Mouse (Mus musculus) large intestine, adult 2 months (tissue): ENCODE data around the gene Dnajb9. TPM values are rescaled to one million over a fixed set of nuclear protein-coding genes. Genes with fewer than 3 reads are reported as not detected.
A peak's percentile ranks its signal among the peaks of the same experiment; 100 is the strongest.
"Not testable (repeated sequence)": the region's sequence is repeated elsewhere in the genome, so short reads cannot be mapped to it uniquely, and the experiment has no call there.

Source experiments
- DNase-seq: peaks from one replicate; pipeline ENCODE4 v3.0.0-alpha.2; 2012; ENCODE audit warnings: low read depth, low spot score
- WGBS: fragments of 180-500 bp; shearing (Covaris S2); methylation state at CpG from one replicate; pipeline ENCODE4 v1.1.7; 2018; 5-methylcytosine and 5-hydroxymethylcytosine counted together
- polyA plus RNA-seq: library from polyadenylated mRNA; depleted of rRNA; stranded (reverse); fragments of >200 nt; gene quantifications from 2 replicates; pipeline ENCODE4 v1.2.3, GENCODE M21; 2012; rRNA removed

Dnajb9 gene
- 4.6 and 4.7 TPM in 2 replicates for polyA plus RNA-seq

- 1% methylated on average over 77 of the region's 77 CpGs for WGBS
- DNase-seq = peak; percentile 98
Measured at GRCm38 (mm10) chr12:44209824-44210752, at the start of gene Dnajb9. TSS of gene Dnajb9 (minus strand) at chr12:44210326.

- 68% methylated on average over 9 of the region's 9 CpGs for WGBS
- DNase-seq = no peak
Measured at GRCm38 (mm10) chr12:44248309-44248977, 38.3 kb upstream of the Dnajb9 start.

GRCm38 (mm10) chr12:44245739-44246138 is 35.6 kb upstream of the Dnajb9 start:
- no peak for DNase-seq
- 71% methylated on average over 3 of the region's 3 CpGs for WGBS

GRCm38 (mm10) chr12:44242407-44242806 is 32.3 kb upstream of the Dnajb9 start:
- DNase-seq = no peak
- WGBS = 83% methylated on average over 4 of the region's 4 CpGs

- 29% methylated on average over 7 of the region's 7 CpGs for WGBS
Measured at GRCm38 (mm10) chr12:44241090-44241489, 31.0 kb upstream of the Dnajb9 start.

GRCm38 (mm10) chr12:44224650-44225049 is 14.5 kb upstream of the Dnajb9 start:
- WGBS = 74% methylated on average over 3 of the region's 3 CpGs

More at GRCm38 (mm10) chr12:44241090-44241489, 31.0 kb upstream of the Dnajb9 start:
- peak; percentile 22 for DNase-seq

GRCm38 (mm10) chr12:44223044-44223443 is 12.9 kb upstream of the Dnajb9 start:
- no peak for DNase-seq
- 89% methylated on average over 3 of the region's 3 CpGs for WGBS

More at GRCm38 (mm10) chr12:44224650-44225049, 14.5 kb upstream of the Dnajb9 start:
- no peak for DNase-seq

GRCm38 (mm10) chr12:44221651-44222356 is 11.7 kb upstream of the Dnajb9 start:
- 5% methylated on average over 89 of the region's 89 CpGs for WGBS
- no peak for DNase-seq

GRCm38 (mm10) chr12:44221070-44221469 is 10.9 kb upstream of the Dnajb9 start, which contains the start of gene Pnpla8:
TSS of gene Pnpla8 (plus strand) at chr12:44221370.
- not testable (repeated sequence) for DNase-seq
- WGBS = 98% methylated on average over 2 of the region's 2 CpGs

GRCm38 (mm10) chr12:44211555-44211954 is 1.4 kb upstream of the Dnajb9 start:
- no peak for DNase-seq
- 95% methylated on average over 3 of the region's 3 CpGs for WGBS

- no peak for DNase-seq
- WGBS = under 1% methylated on average over 37 of the region's 37 CpGs
Measured at GRCm38 (mm10) chr12:44209141-44209823, 844 bp downstream of the Dnajb9 start.

GRCm38 (mm10) chr12:44197873-44198525 is 12.1 kb downstream of the Dnajb9 start:
- 30% methylated on average over 4 of the region's 4 CpGs for WGBS
- no peak for DNase-seq

- DNase-seq = no peak
- WGBS = 37% methylated on average over 9 of the region's 9 CpGs
Measured at GRCm38 (mm10) chr12:44181081-44181982, 28.8 kb downstream of the Dnajb9 start.

GRCm38 (mm10) chr12:44177038-44177355 is 33.1 kb downstream of the Dnajb9 start:
- 82% methylated on average over 2 of the region's 2 CpGs for WGBS
- DNase-seq = no peak

- no peak for DNase-seq
- 51% methylated on average over 10 of the region's 10 CpGs for WGBS
Measured at GRCm38 (mm10) chr12:44176331-44177037, 33.6 kb downstream of the Dnajb9 start.

- no peak for DNase-seq
Measured at GRCm38 (mm10) chr12:44166949-44167348, 43.2 kb downstream of the Dnajb9 start.

GRCm38 (mm10) chr12:44159349-44159748 is 50.8 kb downstream of the Dnajb9 start:
- DNase-seq = no peak
- WGBS = 87% methylated on average over 1 of the region's 1 CpGs
